8 mouse cellular contexts compared by ENCODE assay signal in genomic region chr12:69879172-69879665, GRCm38 (mm10). TPM values are rescaled to one million over a fixed set of nuclear protein-coding genes. Genes with fewer than 3 reads are reported as not detected.
DNase-seq lines count a peak whose midpoint lies in the region; ATAC-seq and TF ChIP-seq lines count a peak whose summit lies in the region.

No protein-coding gene starts in this region.

- peaks cover 2% of the 10 kb centered on the region for H3K4me1 ChIP-seq in olfactory bulb, adult 2 months (ENCODE audit: control insufficient read depth, insufficient read depth, low read length)

- peak overlapping the region; percentile 80 for H3K27ac ChIP-seq in layer of hippocampus, adult 2 months
- 0 out of 2 replicates have a peak overlapping the region, but pooled peaks have one; percentile 40 for H3K27ac ChIP-seq in olfactory bulb, adult 2 months (ENCODE audit: insufficient read depth, low read depth, low read length)

- no peak for DNase-seq in layer of hippocampus, adult 2 months (ENCODE audit: low spot score in 2 of 2)
- no peak for DNase-seq in layer of hippocampus, postnatal 10 days (ENCODE audit: low spot score in 2 of 2)
- peak; percentile 49 to 53 for DNase-seq in kidney, postnatal 25 days
- no peak for DNase-seq in layer of hippocampus, adult 8-10 months (ENCODE audit: low spot score in 2 of 2)
- no peak for DNase-seq in right cerebral cortex, postnatal 36 days (ENCODE audit: low spot score in 2 of 2)
- no peak for DNase-seq in left cerebral cortex, adult 18-20 months (ENCODE audit: low spot score in 2 of 2)

- peak overlapping the region; percentile 27 for H3K4me3 ChIP-seq in layer of hippocampus, adult 2 months
- no peak overlapping the region for H3K4me3 ChIP-seq in olfactory bulb, adult 2 months (ENCODE audit: insufficient read depth, low read depth, low read length)

- 0 out of 2 replicates have a peak, but pooled peaks have one; percentile 33 for ATAC-seq in erythroblast, adult 5-6 weeks (replicated peaks; ENCODE audit: low FRiP score, poor library complexity, severe bottlenecking)

- 36% methylated on average over 4 of the region's 4 CpGs for WGBS in olfactory bulb, adult 2 months

- no peak for TF ChIP-seq CTCF in layer of hippocampus, adult 2 months (conservative IDR thresholded peaks at IDR 0.05)
- no peak for TF ChIP-seq CTCF in olfactory bulb, adult 2 months (IDR thresholded peaks at IDR 0.05; ENCODE audit: insufficient read depth, low read depth, low read length)

- TF ChIP-seq POLR2A in olfactory bulb, adult 2 months (IDR thresholded peaks at IDR 0.05; ENCODE audit: insufficient read depth, low read depth, low read length) = no peak

RNA-seq across cellular contexts. Expression of gene Atl1, which starts 13.2 kb away (rescaled TPM):
- total RNA-seq in layer of hippocampus, adult 2 months (2021) = 100 to 1,000 TPM; 195 TPM
- total RNA-seq in layer of hippocampus, postnatal 10 days (2021) = 100 to 1,000 TPM; 200 to 201 TPM
- 5.4 and 9.6 TPM in 2 replicates for total RNA-seq in erythroblast, adult 5-6 weeks (2015; ENCODE audit: low replicate concordance)
- 12.8 and 23.0 TPM in 2 replicates for total RNA-seq in erythroblast, adult 5-6 weeks (2017; ENCODE audit: low replicate concordance)
- polyA plus RNA-seq in olfactory bulb, adult 2 months (2012; ENCODE audit: insufficient read depth, insufficient read length, low replicate concordance, missing spikeins) = not detected in 2 replicates
- total RNA-seq in layer of hippocampus, adult 8-10 months (2022) = 100 to 1,000 TPM; 177 to 196 (median 191) TPM
- total RNA-seq in left cerebral cortex, adult 18-20 months (2021) = 100 to 1,000 TPM; 232 to 242 TPM

RNA-seq across cellular contexts. Expression of gene Map4k5, which starts 13.8 kb away (rescaled TPM):
- total RNA-seq in layer of hippocampus, adult 2 months (2021) = 10 to 100 TPM; 44.2 to 47.7 TPM
- 10 to 100 TPM; 46.1 to 47.5 TPM for total RNA-seq in layer of hippocampus, postnatal 10 days (2021)
- total RNA-seq in erythroblast, adult 5-6 weeks (2015; ENCODE audit: low replicate concordance) = 320 and 330 TPM in 2 replicates
- total RNA-seq in erythroblast, adult 5-6 weeks (2017; ENCODE audit: low replicate concordance) = 596 and 599 TPM in 2 replicates
- polyA plus RNA-seq in olfactory bulb, adult 2 months (2012; ENCODE audit: insufficient read depth, insufficient read length, low replicate concordance, missing spikeins) = not detected in 2 replicates
- 10 to 100 TPM; 42.6 to 49.5 (median 48.4) TPM for total RNA-seq in layer of hippocampus, adult 8-10 months (2022)
- 10 to 100 TPM; 37.6 to 38.6 TPM for total RNA-seq in left cerebral cortex, adult 18-20 months (2021)

Comparison
In these comparisons a context has a peak if more than half of its experiments do, and no peak if none do; other contexts are left out.
1. DNase-seq: peak in kidney, postnatal 25 days (2 of 2); none in layer of hippocampus, adult 2 months (0 of 2), layer of hippocampus, postnatal 10 days (0 of 2), layer of hippocampus, adult 8-10 months (0 of 2), right cerebral cortex, postnatal 36 days (0 of 2) and left cerebral cortex, adult 18-20 months (0 of 2).
2. RNA of gene Atl1, which starts 13.2 kb away (total RNA-seq): 232 to 242 TPM in left cerebral cortex, adult 18-20 months, 200 to 201 TPM in layer of hippocampus, postnatal 10 days, 195 TPM in layer of hippocampus, adult 2 months and 177 to 196 TPM in layer of hippocampus, adult 8-10 months; 5.4 to 23.0 TPM in erythroblast, adult 5-6 weeks; every median in the first group is over 4 times any median in the second.
3. RNA of gene Map4k5, which starts 13.8 kb away (total RNA-seq): 320 to 599 TPM in erythroblast, adult 5-6 weeks; 42.6 to 49.5 TPM in layer of hippocampus, adult 8-10 months, 44.2 to 47.7 TPM in layer of hippocampus, adult 2 months, 46.1 to 47.5 TPM in layer of hippocampus, postnatal 10 days and 37.6 to 38.6 TPM in left cerebral cortex, adult 18-20 months; every median in the first group is over 4 times any median in the second.